Mouse (Mus musculus) retina, embryonic 14.5 days (tissue): Measurements from ENCODE around the gene Zfp704.

Experiments
- DNase-seq: peaks from one replicate; pipeline ENCODE4 v3.0.0-alpha.2; 2015; ENCODE audit warnings: low spot score

The Zfp704 gene

GRCm38 (mm10) chr3:9516119-9516855, 93.6 kb downstream of the Zfp704 start:
- no peak for DNase-seq

- DNase-seq, result no peak
Observed at GRCm38 (mm10) chr3:9515527-9515926, 94.4 kb downstream of the Zfp704 start.

- peak; percentile 69 for DNase-seq
Observed at GRCm38 (mm10) chr3:9513703-9514110, 96.2 kb downstream of the Zfp704 start.

GRCm38 (mm10) chr3:9512199-9512598, 97.7 kb downstream of the Zfp704 start:
- no peak for DNase-seq

- DNase-seq, result no peak
Observed at GRCm38 (mm10) chr3:9505692-9506211, 104.1 kb downstream of the Zfp704 start.

GRCm38 (mm10) chr3:9504371-9504770, 105.5 kb downstream of the Zfp704 start:
- DNase-seq, result no peak

GRCm38 (mm10) chr3:9500725-9501124, 109.2 kb downstream of the Zfp704 start:
- DNase-seq, result peak; percentile 88

- peak; percentile 39 for DNase-seq
Observed at GRCm38 (mm10) chr3:9499994-9500553, 109.8 kb downstream of the Zfp704 start.

- no peak for DNase-seq
Observed at GRCm38 (mm10) chr3:9499489-9499888, 110.4 kb downstream of the Zfp704 start.

GRCm38 (mm10) chr3:9497260-9497659, 112.6 kb downstream of the Zfp704 start:
- DNase-seq, result no peak

- DNase-seq, result no peak
Observed at GRCm38 (mm10) chr3:9491766-9492283, 118.1 kb downstream of the Zfp704 start.

- DNase-seq, result no peak
Observed at GRCm38 (mm10) chr3:9487644-9488043, 122.2 kb downstream of the Zfp704 start.

GRCm38 (mm10) chr3:9485506-9485905, 124.4 kb downstream of the Zfp704 start:
- DNase-seq, result no peak

- DNase-seq, result no peak
Observed at GRCm38 (mm10) chr3:9481956-9482355, 127.9 kb downstream of the Zfp704 start.

GRCm38 (mm10) chr3:9481358-9481757, 128.5 kb downstream of the Zfp704 start:
- no peak for DNase-seq

GRCm38 (mm10) chr3:9480936-9481335, 128.9 kb downstream of the Zfp704 start:
- DNase-seq, result no peak

GRCm38 (mm10) chr3:9477386-9477785, 132.5 kb downstream of the Zfp704 start:
- DNase-seq, result no peak

- no peak for DNase-seq
Observed at GRCm38 (mm10) chr3:9476336-9476735, 133.5 kb downstream of the Zfp704 start.

- DNase-seq, result no peak
Observed at GRCm38 (mm10) chr3:9475501-9475900, 134.4 kb downstream of the Zfp704 start.

- no peak for DNase-seq
Observed at GRCm38 (mm10) chr3:9474331-9474730, 135.6 kb downstream of the Zfp704 start.

- peak; percentile 79 for DNase-seq
Observed at GRCm38 (mm10) chr3:9466287-9466686, 143.6 kb downstream of the Zfp704 start.

GRCm38 (mm10) chr3:9465731-9466130, 144.2 kb downstream of the Zfp704 start:
- DNase-seq, result no peak

- no peak for DNase-seq
Observed at GRCm38 (mm10) chr3:9461660-9462059, 148.2 kb downstream of the Zfp704 start.
